Mouse (Mus musculus): ENCODE results near the gene Mfsd2a.
A peak's percentile ranks its signal among the peaks of the same experiment; 100 is the strongest.

Mfsd2a gene

DNA sequence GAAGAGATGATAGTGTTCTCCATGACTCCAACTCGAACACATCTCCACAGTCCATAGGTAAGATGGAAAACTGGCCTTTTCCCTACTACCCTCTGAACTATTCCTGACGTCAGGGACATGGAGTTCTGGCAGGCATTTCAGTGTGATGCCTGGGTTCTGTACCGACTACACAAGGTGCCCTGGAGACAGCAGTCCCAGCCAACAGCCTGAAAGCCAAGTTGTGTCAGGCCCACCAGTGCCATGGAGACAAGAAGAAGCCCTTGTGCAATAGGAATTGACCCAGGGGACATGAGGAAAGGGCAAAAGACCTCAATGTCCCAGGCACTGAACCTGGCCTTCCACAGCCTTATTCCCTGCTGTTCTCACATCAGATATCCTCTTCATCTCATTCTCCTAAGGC is 18.8 kb upstream of the Mfsd2a start:
- DNase-seq (ENCODE audit: low spot score in 2 of 2): no peak

- DNase-seq (ENCODE audit: low spot score in 2 of 2): no peak
Observed at GRCm38 (mm10) chr4:122978850-122979249, 17.9 kb upstream of the Mfsd2a start.

DNA sequence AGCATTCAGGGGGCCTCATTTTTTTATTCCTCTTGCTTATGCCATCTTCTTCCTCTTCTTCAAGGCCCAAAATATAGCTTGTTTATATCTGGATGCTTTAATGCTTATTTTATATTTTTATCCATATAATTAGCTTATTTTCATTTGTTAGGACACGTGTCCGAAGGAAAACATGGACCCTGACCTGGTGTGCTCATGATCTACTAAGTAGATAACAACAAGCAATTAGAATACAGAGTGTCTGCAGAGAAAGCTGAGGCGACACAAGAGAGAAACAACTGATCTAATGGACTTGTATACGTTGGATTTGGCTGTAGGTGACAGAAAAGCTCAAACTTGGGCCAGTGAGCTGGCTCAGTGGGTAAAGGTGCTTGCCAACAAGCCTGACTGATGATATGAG is 15.9 kb upstream of the Mfsd2a start:
- DNase-seq (ENCODE audit: low spot score in 2 of 2): no peak

- no peak for DNase-seq (ENCODE audit: low spot score in 2 of 2)
Observed at GRCm38 (mm10) chr4:122974976-122975520, 14.1 kb upstream of the Mfsd2a start.

GRCm38 (mm10) chr4:122972056-122972455 is 11.1 kb upstream of the Mfsd2a start:
- no peak for DNase-seq (ENCODE audit: low spot score in 2 of 2)

GRCm38 (mm10) chr4:122971646-122972045 is 10.7 kb upstream of the Mfsd2a start:
- DNase-seq (ENCODE audit: low spot score in 2 of 2): no peak

DNA sequence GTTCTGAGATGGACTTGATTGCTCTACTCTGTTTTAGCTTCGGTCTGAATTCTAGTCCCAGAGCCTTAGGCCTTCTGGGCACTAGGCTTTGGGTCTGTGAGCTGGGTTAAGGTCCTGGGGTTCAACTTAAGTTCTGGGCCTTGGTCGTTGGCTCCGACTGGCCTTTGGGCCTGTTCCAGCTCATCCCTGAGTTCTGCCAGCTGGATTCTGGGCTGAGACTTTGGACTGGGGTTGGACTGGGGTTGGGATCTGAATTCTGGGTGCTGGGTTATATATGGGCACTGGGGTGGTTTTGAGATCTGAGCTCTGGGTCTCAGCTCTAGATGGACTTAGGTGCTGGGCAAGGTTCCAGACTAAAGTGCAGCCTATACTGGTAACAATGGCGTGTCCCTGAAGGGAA is 10.2 kb upstream of the Mfsd2a start:
- no peak for DNase-seq (ENCODE audit: low spot score in 2 of 2)

GRCm38 (mm10) chr4:122968106-122968505 is 7.1 kb upstream of the Mfsd2a start:
- no peak for DNase-seq (ENCODE audit: low spot score in 2 of 2)

GRCm38 (mm10) chr4:122962751-122963150 is 1.8 kb upstream of the Mfsd2a start:
- DNase-seq (ENCODE audit: low spot score in 2 of 2): no peak

GRCm38 (mm10) chr4:122961589-122961988 is 601 bp upstream of the Mfsd2a start:
- no peak for DNase-seq (ENCODE audit: low spot score in 2 of 2)

DNA sequence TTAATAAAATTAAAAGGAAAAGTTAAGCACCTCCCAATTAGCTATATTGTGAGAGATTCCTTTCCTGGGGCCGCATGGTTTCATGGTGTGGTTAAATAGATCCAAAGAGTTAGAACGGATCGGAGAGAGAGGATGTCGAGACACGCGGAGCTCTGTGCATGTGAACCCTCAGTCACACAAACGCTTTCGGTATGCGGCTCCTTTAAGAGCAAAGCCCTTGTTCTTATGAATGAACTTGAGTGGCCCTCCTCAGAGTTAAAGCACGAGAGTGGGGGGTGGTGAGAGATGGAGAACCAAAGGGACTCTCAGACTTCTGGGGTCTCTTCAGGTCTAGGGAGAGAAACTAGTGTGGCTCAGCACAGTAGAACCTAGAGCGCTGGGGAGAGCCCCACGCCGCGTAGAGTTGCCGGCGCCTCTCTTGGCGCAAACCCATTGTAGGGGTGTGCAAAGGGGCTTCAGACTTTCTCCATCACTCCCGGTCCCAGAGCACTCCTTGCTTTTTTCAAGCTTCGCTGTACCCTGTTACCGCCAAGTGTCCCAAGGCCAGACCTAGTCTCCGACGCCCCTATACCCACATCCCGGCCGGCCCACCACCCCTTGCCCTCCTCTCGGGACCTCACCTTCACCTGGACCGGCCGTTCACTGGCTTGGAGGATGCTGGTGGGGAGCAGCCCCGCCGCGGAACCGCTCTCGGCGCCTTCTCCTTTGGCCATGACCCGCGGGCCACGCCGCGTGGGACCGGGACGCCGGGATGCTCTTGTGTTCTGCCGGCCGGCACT is 478 bp downstream of the Mfsd2a start:
- no peak for DNase-seq (ENCODE audit: low spot score in 2 of 2)

- no peak for DNase-seq (ENCODE audit: low spot score in 2 of 2)
Observed at GRCm38 (mm10) chr4:122959816-122960215, 1.2 kb downstream of the Mfsd2a start.

DNA sequence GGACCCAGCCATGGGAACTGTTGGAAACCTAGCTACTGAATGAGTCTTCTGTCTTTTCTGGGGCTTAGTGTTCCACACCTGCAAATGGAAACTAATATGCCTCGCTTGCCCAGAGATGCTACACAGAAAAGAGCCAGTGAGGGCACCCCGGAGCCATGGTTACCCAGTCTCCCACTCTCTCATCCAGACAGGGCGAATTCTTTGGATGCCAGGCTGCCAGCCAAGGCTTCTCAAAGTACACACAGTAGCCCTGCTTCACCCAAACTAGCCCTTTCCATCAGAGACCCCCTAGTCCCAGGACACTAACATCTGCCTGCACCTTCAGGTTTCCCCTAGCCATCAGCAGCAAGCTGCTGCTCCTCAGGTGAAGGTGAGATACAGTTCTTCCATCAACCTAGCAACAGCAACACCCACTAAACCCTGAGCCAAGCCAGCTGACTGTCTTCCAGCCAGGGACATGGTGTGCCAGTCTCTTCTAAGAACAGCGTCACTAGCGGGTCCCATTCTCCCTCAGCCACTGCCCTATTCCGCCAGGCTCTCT is 2.4 kb downstream of the Mfsd2a start:
- DNase-seq (ENCODE audit: low spot score in 2 of 2): no peak

DNA sequence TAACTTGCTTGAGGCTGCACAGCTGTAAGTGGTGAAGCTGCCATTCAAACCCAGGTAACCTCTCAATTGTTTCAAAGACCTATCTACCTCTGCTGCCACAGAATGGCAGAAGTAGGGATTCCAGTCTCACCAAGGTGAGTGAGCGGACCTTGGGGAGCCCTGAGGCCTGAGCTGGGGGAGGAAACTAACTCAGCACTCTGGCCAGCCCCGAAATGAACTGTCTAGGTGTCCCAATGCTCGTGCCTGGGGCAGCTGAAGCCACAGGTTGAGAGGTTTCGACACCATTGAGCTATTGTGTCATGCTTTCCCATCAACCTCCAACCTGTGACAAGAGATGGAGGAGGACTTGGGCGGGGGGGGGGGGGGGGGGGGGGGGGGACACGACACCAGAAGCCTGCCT is 4.7 kb downstream of the Mfsd2a start:
- DNase-seq (ENCODE audit: low spot score in 2 of 2): no peak

- DNase-seq (ENCODE audit: low spot score in 2 of 2): peak; percentile 46 to 70
Observed at GRCm38 (mm10) chr4:122955412-122956136, 5.4 kb downstream of the Mfsd2a start.

GRCm38 (mm10) chr4:122954680-122955411 is 6.1 kb downstream of the Mfsd2a start:
- no peak for DNase-seq (ENCODE audit: low spot score in 2 of 2)

GRCm38 (mm10) chr4:122949096-122949495 is 11.9 kb downstream of the Mfsd2a start:
- no peak for DNase-seq (ENCODE audit: low spot score in 2 of 2)

DNA sequence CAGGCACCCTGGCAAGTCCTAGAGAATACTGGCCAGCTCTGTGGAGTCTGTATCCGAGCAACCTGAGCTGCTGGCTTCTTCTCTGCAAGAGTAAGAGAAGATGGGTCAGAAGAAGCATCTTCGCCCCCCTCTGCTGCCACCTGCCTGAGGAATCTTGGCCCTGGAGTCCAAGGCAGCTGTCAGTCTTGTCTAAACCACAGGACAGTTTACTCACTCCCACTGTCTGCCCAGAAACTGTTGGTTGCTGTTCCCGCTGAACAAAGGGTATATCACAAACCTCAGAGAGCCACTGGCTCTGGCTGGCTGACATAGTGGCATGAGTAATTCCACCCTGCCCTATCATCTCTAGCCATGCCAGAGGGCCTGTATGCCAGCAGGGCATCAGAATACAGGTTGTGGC is 13.8 kb downstream of the Mfsd2a start:
- DNase-seq (ENCODE audit: low spot score in 2 of 2): no peak

DNA sequence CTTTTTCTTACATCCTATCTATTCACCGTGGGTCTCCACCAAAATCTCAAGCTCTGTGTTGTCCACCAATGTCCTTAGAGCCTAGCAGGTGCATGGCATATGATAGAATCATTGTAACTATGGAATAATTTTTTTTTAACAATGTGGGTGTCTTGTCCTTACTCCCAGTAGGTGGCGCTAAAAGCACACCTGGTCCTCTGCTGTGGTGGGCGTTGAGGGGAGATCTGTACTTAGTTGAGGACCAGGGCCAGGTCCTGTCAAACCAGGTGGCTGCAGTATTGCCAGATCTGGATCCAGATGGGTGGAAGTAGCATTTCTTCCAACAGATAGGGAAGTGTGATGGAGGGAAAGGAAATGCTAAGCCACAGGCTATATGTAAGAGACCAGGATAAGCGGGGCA is 16.6 kb downstream of the Mfsd2a start:
- peak in 1 of 2 experiments; percentile 40 for DNase-seq (ENCODE audit: low spot score in 2 of 2)

- no peak for DNase-seq (ENCODE audit: low spot score in 2 of 2)
Observed at GRCm38 (mm10) chr4:122939048-122939796, 21.8 kb downstream of the Mfsd2a start.

DNA sequence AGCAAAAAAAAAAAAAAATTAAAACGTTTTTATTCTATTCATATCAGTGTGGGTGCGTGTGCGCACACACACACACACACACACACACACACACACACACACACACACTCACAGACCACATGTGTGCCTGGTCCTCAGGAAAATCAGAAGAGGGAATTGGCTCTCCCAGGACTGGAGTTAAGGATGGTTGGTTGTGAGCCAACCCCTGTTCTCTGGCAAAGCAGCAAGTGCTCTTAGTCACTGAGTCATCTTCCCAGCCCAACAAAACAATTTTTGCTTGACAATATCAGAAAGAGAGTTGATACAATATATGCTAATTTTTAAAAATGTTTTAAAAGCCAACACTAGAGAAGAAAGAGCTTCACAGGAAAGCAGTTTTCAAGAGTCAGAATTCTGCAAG is 23.5 kb downstream of the Mfsd2a start:
- DNase-seq (ENCODE audit: low spot score in 2 of 2): no peak
